Mouse (Mus musculus): ENCODE data around the gene Meox1.

GRCm38 (mm10) chr11:101921361-101921952 lies 27.3 kb upstream of the Meox1 start:
- TF ChIP-seq CTCF (conservative IDR thresholded peaks at IDR 0.05; ENCODE audit: low read length) (no peak), POU5F1 (IDR thresholded peaks at IDR 0.05; ENCODE audit: borderline replicate concordance, low read length) (no peak), NANOG (IDR thresholded peaks at IDR 0.05; ENCODE audit: borderline replicate concordance, low read length) (no peak)

Data from E14TG2a.4 (cell line).